Mouse (Mus musculus) thymus, adult 2 months (tissue): ENCODE results near the gene Rab4b. TPM values are rescaled to one million over a fixed set of nuclear protein-coding genes. Genes with fewer than 3 reads are reported as not detected.

ENCODE experiments used
- DNase-seq: peaks from one replicate; pipeline ENCODE4 v3.0.0; 2021
- H3K27ac ChIP-seq: fragments of 200-500 bp; 2 replicates; pipeline ENCODE4 v1.5.1; 2012; ENCODE audit warnings: low read length, control low read depth; ENCODE audit not compliant: control insufficient read depth, insufficient read depth
- H3K27me3 ChIP-seq: fragments of 200-500 bp; 2 replicates; pipeline ENCODE4 v1.6.1; 2012; ENCODE audit warnings: mild to moderate bottlenecking, low read length, moderate library complexity, mixed read lengths; ENCODE audit not compliant: control insufficient read depth, insufficient read depth
- H3K36me3 ChIP-seq: fragments of 200-500 bp; 2 replicates; pipeline ENCODE4 v1.6.1; 2012; ENCODE audit warnings: mild to moderate bottlenecking, low read length, moderate library complexity; ENCODE audit not compliant: control insufficient read depth, insufficient read depth
- H3K4me1 ChIP-seq: fragments of 200-500 bp; replicated peaks from 2 replicates; pipeline ENCODE4 v1.6.1; 2012; ENCODE audit warnings: low read length; ENCODE audit not compliant: control insufficient read depth, insufficient read depth
- H3K4me3 ChIP-seq: fragments of 200-500 bp; 2 replicates; pipeline ENCODE4 v1.5.1; 2012; ENCODE audit warnings: mild to moderate bottlenecking, low read length, control low read depth, moderate library complexity; ENCODE audit not compliant: control insufficient read depth, insufficient read depth
- CTCF ChIP-seq: fragments of 200-500 bp; IDR thresholded peaks from 2 replicates; pipeline ENCODE4 v1.5.1; 2012; ENCODE audit warnings: mild to moderate bottlenecking, control low read depth, low read length, moderate library complexity, borderline replicate concordance; ENCODE audit not compliant: control insufficient read depth, poor library complexity, insufficient read depth; ENCODE audit errors: extremely low read depth
- POLR2A ChIP-seq: fragments of 200-500 bp; IDR thresholded peaks from 2 replicates; pipeline ENCODE4 v1.6.1; 2012; ENCODE audit warnings: mild to moderate bottlenecking, low read length, control low read depth, moderate library complexity; ENCODE audit not compliant: control insufficient read depth, poor library complexity, insufficient read depth; ENCODE audit errors: extremely low read depth
- WGBS: fragments of 180-500 bp; shearing (Covaris S2); methylation state at CpG from one replicate; pipeline ENCODE4 v1.1.7; 2018; 5-methylcytosine and 5-hydroxymethylcytosine counted together
- polyA plus RNA-seq: library from polyadenylated mRNA; depleted of rRNA; stranded (reverse); fragments of >200 nt; gene quantifications from 2 replicates; pipeline ENCODE4 v1.2.3, GENCODE M21; 2012

Rab4b gene
- polyA plus RNA-seq, 1 experiment = 136 TPM

DNA sequence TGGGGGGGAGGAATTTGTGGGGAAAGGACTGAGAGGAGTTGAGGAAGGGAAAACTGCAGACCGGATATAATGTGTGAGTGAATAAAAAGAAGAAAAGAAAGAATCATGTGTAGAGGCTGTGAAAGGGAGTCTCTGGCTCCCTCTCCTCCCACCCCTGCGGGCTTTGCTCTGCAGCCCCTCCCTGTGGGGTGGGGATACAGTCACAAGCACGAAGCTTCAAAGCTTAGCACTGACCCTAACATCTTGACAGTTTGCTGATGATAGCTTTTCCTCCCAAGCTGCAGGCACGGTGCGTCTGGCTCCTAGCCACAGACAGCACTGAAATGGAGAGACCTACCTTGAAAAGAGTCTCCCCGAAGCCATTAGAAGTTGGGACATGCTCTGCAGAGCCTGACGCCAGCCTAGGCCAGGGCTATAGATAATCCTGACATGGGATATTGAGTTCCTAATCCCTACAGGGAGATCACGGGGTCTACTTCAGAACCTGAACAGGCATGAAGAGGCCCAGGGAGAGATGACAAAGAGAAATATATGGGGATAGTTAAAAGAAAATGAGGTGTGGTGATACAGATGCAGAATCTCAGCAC lies 42.2 kb downstream of the Rab4b start:
- Histone ChIP-seq H3K27me3 (no peaks in the 10 kb centered on the region), H3K36me3 (no peaks in the 10 kb centered on the region), H3K4me1 (no peaks in the 10 kb centered on the region), H3K27ac (no peak overlapping the region), H3K4me3 (no peak overlapping the region)
- no peak for DNase-seq
- TF ChIP-seq POLR2A (no peak), CTCF (no peak)
- 67% methylated on average over 8 of the region's 8 CpGs for WGBS

DNA sequence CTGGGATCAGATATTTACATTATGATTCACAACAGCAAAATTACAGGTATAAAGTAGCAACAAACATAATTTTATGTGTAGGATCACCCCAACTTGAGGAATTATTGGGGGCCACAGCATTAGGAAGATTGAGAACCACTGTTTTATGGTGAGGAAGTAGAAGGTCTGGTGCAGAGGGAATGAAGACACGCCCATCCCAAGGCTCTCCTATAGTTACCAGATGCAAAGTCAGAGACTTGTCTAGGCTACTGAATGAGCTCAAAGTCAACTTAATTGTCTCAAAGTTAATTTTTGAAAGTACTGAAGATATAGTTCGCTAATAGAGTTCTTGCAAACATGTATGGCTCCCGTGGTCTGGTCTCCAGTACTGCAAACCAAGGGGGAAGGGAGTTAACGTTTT lies 44.9 kb downstream of the Rab4b start:
- WGBS = 87% methylated on average over 4 of the region's 4 CpGs
- H3K27me3 ChIP-seq = no peaks in the 10 kb centered on the region
- TF ChIP-seq CTCF = no peak
- no peak for TF ChIP-seq POLR2A
- H3K36me3 ChIP-seq = no peaks in the 10 kb centered on the region
- no peaks in the 10 kb centered on the region for H3K4me1 ChIP-seq
- DNase-seq = no peak
- H3K4me3 ChIP-seq = no peak overlapping the region
- no peak overlapping the region for H3K27ac ChIP-seq

DNA sequence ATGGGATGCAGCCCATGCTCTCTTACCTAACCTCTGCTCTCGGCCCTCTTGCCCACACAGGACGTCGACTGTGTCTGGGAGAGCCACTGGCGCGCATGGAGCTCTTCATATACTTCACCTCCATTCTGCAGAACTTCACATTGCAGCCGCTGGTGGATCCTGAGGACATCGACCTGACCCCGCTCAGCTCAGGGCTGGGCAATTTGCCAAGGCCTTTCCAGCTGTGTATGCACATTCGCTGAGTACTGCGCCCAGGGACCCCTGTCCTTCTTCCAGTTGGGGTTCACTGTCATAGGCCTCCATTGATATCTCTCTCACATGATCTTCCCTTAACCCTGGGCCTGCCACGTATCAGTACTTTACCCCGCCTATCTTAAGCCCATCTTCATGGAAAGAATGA lies 45.5 kb downstream of the Rab4b start:
- Histone ChIP-seq H3K4me3 (no peak overlapping the region), H3K27me3 (no peaks in the 10 kb centered on the region), H3K4me1 (no peaks in the 10 kb centered on the region), H3K27ac (no peak overlapping the region), H3K36me3 (no peaks in the 10 kb centered on the region)
- 74% methylated on average over 12 of the region's 12 CpGs for WGBS
- DNase-seq = no peak
- no peak for TF ChIP-seq CTCF
- TF ChIP-seq POLR2A = no peak

DNA sequence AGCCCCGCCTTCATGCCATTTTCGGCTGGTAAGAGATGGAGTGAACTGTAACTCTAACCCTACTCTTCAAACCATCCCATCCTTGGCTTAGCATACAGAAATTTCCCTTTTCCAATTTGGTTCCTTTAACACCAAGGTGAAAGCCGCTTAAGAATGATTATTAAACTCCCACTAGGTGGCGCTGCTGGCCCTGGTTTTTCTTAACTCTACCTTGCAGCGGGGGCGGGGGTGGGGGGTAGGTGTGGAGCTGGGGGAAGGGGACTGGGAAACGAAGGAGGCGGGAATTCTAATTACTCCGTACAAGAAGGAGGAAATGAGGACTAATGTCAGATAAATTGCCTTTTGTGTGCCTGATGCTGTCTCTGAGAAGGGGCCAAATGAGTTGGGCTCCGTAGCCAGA lies 46.1 kb downstream of the Rab4b start:
- peak; percentile 40 for DNase-seq
- no peaks in the 10 kb centered on the region for H3K36me3 ChIP-seq
- TF ChIP-seq CTCF (no peak), POLR2A (no peak)

DNA sequence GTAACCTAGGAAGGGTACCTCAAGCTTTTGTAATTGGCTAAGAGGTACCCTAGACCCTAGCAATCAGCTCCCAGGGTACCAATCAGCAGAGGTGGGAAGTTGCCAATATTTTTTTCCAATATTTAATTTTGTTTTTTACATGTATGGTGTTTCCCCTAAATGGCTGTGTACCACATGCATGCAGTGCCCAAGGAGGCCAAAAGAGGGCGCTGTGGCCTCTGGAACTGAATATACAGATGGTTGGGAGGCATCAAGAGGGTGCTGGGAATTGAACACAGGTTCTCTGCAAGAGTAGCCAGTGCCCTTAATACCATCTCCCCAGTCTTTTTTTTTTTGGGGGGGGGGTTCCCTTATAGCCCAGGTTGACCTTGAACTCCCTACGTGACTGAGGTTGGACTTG lies 47.3 kb downstream of the Rab4b start:
- 58% methylated on average over 2 of the region's 2 CpGs for WGBS
- H3K27me3 ChIP-seq = no peaks in the 10 kb centered on the region
- no peaks in the 10 kb centered on the region for H3K4me1 ChIP-seq
- no peak for DNase-seq
- H3K27ac ChIP-seq = no peak overlapping the region
- TF ChIP-seq CTCF (no peak), POLR2A (no peak)
- no peaks in the 10 kb centered on the region for H3K36me3 ChIP-seq
- H3K4me3 ChIP-seq = no peak overlapping the region

More for the DNA sequence above, 46.1 kb downstream of the Rab4b start:
- Histone ChIP-seq H3K4me3 (no peak overlapping the region), H3K4me1 (no peaks in the 10 kb centered on the region), H3K27me3 (no peaks in the 10 kb centered on the region), H3K27ac (no peak overlapping the region)
- 20% methylated on average over 10 of the region's 10 CpGs for WGBS

DNA sequence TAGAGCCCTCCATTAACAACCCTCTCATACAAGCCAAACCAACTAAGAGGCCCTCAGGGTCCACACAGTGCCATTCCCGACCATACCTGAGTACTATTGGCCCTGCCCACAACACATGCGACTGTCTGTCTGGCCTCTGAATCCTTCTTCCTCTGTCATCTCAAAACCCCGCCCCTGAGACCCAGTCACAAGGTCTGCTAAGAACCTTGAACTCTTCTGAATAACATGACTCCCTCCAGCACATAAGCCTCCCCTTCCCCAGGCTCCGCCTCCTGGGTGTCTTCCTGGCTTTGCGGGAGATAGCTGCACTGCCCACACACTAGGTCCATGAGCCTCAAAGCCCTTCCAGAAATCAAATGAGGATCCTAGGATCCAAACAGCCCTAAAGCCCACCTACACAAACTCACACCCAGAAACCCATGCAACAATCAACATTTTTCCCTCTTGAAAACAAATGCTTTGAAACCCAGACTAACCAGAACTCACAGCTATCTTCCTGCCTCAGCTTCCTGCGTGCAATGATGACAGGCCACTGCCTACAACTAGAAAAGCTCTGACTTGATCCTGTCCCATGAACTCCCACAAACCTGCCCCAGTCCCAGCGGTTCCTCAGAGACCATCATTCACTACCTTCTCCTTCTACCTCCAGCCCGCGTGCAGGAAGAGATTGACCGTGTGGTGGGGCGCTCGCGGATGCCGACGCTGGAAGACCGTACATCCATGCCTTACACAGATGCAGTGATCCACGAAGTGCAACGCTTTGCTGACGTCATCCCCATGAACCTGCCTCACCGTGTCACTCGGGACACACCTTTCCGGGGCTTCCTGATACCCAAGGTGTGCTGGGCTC lies 48.0 kb downstream of the Rab4b start:
- TF ChIP-seq CTCF (no peak), POLR2A (no peak)
- Histone ChIP-seq H3K27ac (no peak overlapping the region), H3K4me1 (no peaks in the 10 kb centered on the region), H3K27me3 (no peaks in the 10 kb centered on the region), H3K4me3 (no peak overlapping the region), H3K36me3 (no peaks in the 10 kb centered on the region)
- WGBS = 90% methylated on average over 22 of the region's 22 CpGs
- no peak for DNase-seq

DNA sequence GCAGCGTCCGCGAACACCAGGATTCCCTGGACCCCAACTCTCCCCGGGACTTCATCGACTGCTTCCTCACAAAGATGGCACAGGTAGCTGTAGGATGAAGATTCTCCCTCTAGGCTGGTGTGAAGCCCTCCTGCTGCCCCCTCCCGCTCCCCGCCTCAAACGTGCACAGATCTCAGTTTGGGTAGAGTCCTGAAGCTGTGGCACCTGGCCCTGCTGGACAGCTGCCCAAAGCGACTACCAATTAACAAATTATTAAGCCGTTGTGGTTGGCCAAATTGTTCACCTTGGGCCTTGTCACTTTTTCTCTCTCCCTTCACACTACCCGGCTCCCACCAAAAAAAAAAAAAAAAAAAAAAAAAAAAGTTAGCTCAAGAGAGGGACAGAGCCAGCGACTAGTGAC lies 48.9 kb downstream of the Rab4b start:
- Histone ChIP-seq H3K4me1 (no peaks in the 10 kb centered on the region), H3K27me3 (no peaks in the 10 kb centered on the region), H3K36me3 (no peaks in the 10 kb centered on the region), H3K27ac (no peak overlapping the region), H3K4me3 (no peak overlapping the region)
- 91% methylated on average over 12 of the region's 12 CpGs for WGBS
- TF ChIP-seq POLR2A = no peak
- TF ChIP-seq CTCF = no peak
- DNase-seq = no peak
